Mouse (Mus musculus): ENCODE results near the gene Adamts2.

DNA sequence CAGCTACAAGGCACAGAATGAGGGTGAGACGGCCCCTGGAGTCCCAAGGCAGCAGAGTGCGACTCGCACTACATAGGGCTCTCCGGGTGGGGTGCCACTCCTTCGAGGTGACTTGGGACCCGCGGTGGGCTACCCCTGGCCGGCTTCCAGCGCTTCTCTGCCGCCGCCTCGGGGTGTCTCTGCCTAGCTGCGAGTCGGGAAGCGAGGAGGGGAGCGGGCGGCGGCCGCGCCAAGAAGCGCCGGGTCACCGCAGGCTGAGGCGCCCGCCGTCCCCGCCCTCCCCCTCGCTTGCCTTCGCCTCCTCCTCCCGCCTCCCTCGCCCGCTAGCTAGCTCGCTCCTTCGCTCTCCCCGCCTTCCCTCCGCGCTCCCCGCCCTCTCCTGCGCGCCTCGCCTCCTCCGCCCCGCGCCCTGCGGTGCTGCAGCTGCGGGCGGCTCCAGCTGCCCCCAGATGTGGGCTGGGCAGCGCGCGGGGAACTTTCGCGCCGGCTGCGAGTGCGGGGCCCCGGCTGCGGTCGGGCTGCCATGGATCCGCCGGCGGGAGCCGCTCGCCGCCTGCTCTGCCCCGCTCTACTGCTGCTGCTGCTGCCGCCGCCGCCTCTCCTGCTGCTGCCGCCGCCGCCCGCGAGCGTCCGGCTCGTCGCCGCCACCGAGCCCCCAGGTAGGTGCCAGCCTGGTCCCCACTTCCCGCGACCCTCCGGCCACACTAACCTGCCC, at the start of gene Adamts2:
- TF ChIP-seq CTCF (IDR thresholded peaks at IDR 0.05; ENCODE audit: control insufficient read depth, insufficient read depth, insufficient read length) (no peak), USF1 (IDR thresholded peaks at IDR 0.05; ENCODE audit: low read depth) (no peak), MAX (IDR thresholded peaks at IDR 0.05) (no peak), MYOG (IDR thresholded peaks at IDR 0.05; ENCODE audit: control insufficient read depth, extremely low read depth, insufficient read length) (no peak), MYOD1 (IDR thresholded peaks at IDR 0.05; ENCODE audit: control insufficient read depth, insufficient read length, low read depth) (no peak)

Measured in C2C12 (cell line).